Mouse (Mus musculus): ENCODE data around the gene Atf3. TPM values are rescaled to one million over a fixed set of nuclear protein-coding genes. Genes with fewer than 3 reads are reported as not detected.

Gene Atf3
- 2.9 and 3.7 TPM in 2 replicates for polyA plus RNA-seq (2014; fragmentation: Nextera tagmentation; extraction: Ambion mirVana)

- no peaks in the 10 kb centered on the region for H3K4me1 ChIP-seq (ENCODE audit: control insufficient read depth, insufficient read depth, low read length)
- no peaks in the 10 kb centered on the region for H3K9me3 ChIP-seq (ENCODE audit: control insufficient read depth, low read depth, low read length)
- no peak within 1 kb of the TSS for H3K4me2 ChIP-seq (replicated peaks; ENCODE audit: low read depth, low read length)
- WGBS: 55% methylated on average over 6 of the region's 6 CpGs
- no peak within 1 kb of the TSS for H3K27ac ChIP-seq (ENCODE audit: low read length)
- H3K4me3 ChIP-seq (ENCODE audit: low read depth, low read length): no peak within 1 kb of the TSS
- no peaks in the 10 kb centered on the region for H3K27me3 ChIP-seq (ENCODE audit: control insufficient read depth, insufficient read depth, low read length)
- H3K36me3 ChIP-seq (ENCODE audit: control insufficient read depth, insufficient read depth, low read length): no peaks in the 10 kb centered on the region
- no peak within 1 kb of the TSS for H3K9ac ChIP-seq (replicated peaks; ENCODE audit: low read depth, low read length)
- no peak for ATAC-seq (ENCODE audit: insufficient number of reproducible peaks, insufficient read depth, low FRiP score, low read depth)
Measured at GRCm38 (mm10) chr1:191217939-191218338, at the start of gene Atf3. Gene Atf3 (minus strand): TSS chr1:191218039.

GRCm38 (mm10) chr1:191267162-191267561, 49.3 kb upstream of the Atf3 start:
- Histone ChIP-seq H3K4me2 (replicated peaks; ENCODE audit: low read depth, low read length) (no peak overlapping the region), H3K9ac (replicated peaks; ENCODE audit: low read depth, low read length) (no peak overlapping the region), H3K27ac (ENCODE audit: low read length) (no peak overlapping the region), H3K9me3 (ENCODE audit: control insufficient read depth, low read depth, low read length) (no peaks in the 10 kb centered on the region), H3K27me3 (ENCODE audit: control insufficient read depth, insufficient read depth, low read length) (no peaks in the 10 kb centered on the region), H3K4me3 (ENCODE audit: low read depth, low read length) (no peak overlapping the region), H3K4me1 (ENCODE audit: control insufficient read depth, insufficient read depth, low read length) (no peaks in the 10 kb centered on the region), H3K36me3 (ENCODE audit: control insufficient read depth, insufficient read depth, low read length) (no peaks in the 10 kb centered on the region)
- 71% methylated on average over 5 of the region's 5 CpGs for WGBS
- ATAC-seq (ENCODE audit: insufficient number of reproducible peaks, insufficient read depth, low FRiP score, low read depth): no peak

- Histone ChIP-seq H3K4me1 (ENCODE audit: control insufficient read depth, insufficient read depth, low read length) (no peaks in the 10 kb centered on the region), H3K27ac (ENCODE audit: low read length) (no peak overlapping the region), H3K4me3 (ENCODE audit: low read depth, low read length) (no peak overlapping the region), H3K9me3 (ENCODE audit: control insufficient read depth, low read depth, low read length) (no peaks in the 10 kb centered on the region), H3K9ac (replicated peaks; ENCODE audit: low read depth, low read length) (no peak overlapping the region), H3K4me2 (replicated peaks; ENCODE audit: low read depth, low read length) (no peak overlapping the region), H3K36me3 (ENCODE audit: control insufficient read depth, insufficient read depth, low read length) (no peaks in the 10 kb centered on the region), H3K27me3 (ENCODE audit: control insufficient read depth, insufficient read depth, low read length) (no peaks in the 10 kb centered on the region)
- ATAC-seq (ENCODE audit: insufficient number of reproducible peaks, insufficient read depth, low FRiP score, low read depth): no peak
- 79% methylated on average over 5 of the region's 5 CpGs for WGBS
Measured at GRCm38 (mm10) chr1:191263471-191263870, 45.6 kb upstream of the Atf3 start.

- H3K27me3 ChIP-seq (ENCODE audit: control insufficient read depth, insufficient read depth, low read length): no peaks in the 10 kb centered on the region
- no peak for ATAC-seq (ENCODE audit: insufficient number of reproducible peaks, insufficient read depth, low FRiP score, low read depth)
- H3K4me1 ChIP-seq (ENCODE audit: control insufficient read depth, insufficient read depth, low read length): no peaks in the 10 kb centered on the region
- H3K27ac ChIP-seq (ENCODE audit: low read length): no peak overlapping the region
- H3K4me2 ChIP-seq (replicated peaks; ENCODE audit: low read depth, low read length): no peak overlapping the region
- H3K9me3 ChIP-seq (ENCODE audit: control insufficient read depth, low read depth, low read length): no peaks in the 10 kb centered on the region
- H3K36me3 ChIP-seq (ENCODE audit: control insufficient read depth, insufficient read depth, low read length): no peaks in the 10 kb centered on the region
- H3K9ac ChIP-seq (replicated peaks; ENCODE audit: low read depth, low read length): no peak overlapping the region
- WGBS: 23% methylated on average over 6 of the region's 6 CpGs
- H3K4me3 ChIP-seq (ENCODE audit: low read depth, low read length): no peak overlapping the region
Measured at GRCm38 (mm10) chr1:191261861-191262260, 44.0 kb upstream of the Atf3 start.

GRCm38 (mm10) chr1:191259661-191260060, 41.8 kb upstream of the Atf3 start:
- Histone ChIP-seq H3K9me3 (ENCODE audit: control insufficient read depth, low read depth, low read length) (no peaks in the 10 kb centered on the region), H3K36me3 (ENCODE audit: control insufficient read depth, insufficient read depth, low read length) (no peaks in the 10 kb centered on the region), H3K4me3 (ENCODE audit: low read depth, low read length) (no peak overlapping the region), H3K4me2 (replicated peaks; ENCODE audit: low read depth, low read length) (no peak overlapping the region), H3K27ac (ENCODE audit: low read length) (no peak overlapping the region), H3K27me3 (ENCODE audit: control insufficient read depth, insufficient read depth, low read length) (no peaks in the 10 kb centered on the region), H3K4me1 (ENCODE audit: control insufficient read depth, insufficient read depth, low read length) (no peaks in the 10 kb centered on the region), H3K9ac (replicated peaks; ENCODE audit: low read depth, low read length) (no peak overlapping the region)
- 77% methylated on average over 5 of the region's 5 CpGs for WGBS
- ATAC-seq (ENCODE audit: insufficient number of reproducible peaks, insufficient read depth, low FRiP score, low read depth): no peak

GRCm38 (mm10) chr1:191259121-191259520, 41.3 kb upstream of the Atf3 start:
- Histone ChIP-seq H3K4me3 (ENCODE audit: low read depth, low read length) (no peak overlapping the region), H3K27me3 (ENCODE audit: control insufficient read depth, insufficient read depth, low read length) (no peaks in the 10 kb centered on the region), H3K4me1 (ENCODE audit: control insufficient read depth, insufficient read depth, low read length) (0 out of 2 replicates have a peak, but pooled peaks cover 3% of the 10 kb centered on the region), H3K4me2 (replicated peaks; ENCODE audit: low read depth, low read length) (no peak overlapping the region), H3K36me3 (ENCODE audit: control insufficient read depth, insufficient read depth, low read length) (no peaks in the 10 kb centered on the region), H3K27ac (ENCODE audit: low read length) (no peak overlapping the region), H3K9me3 (ENCODE audit: control insufficient read depth, low read depth, low read length) (no peaks in the 10 kb centered on the region), H3K9ac (replicated peaks; ENCODE audit: low read depth, low read length) (no peak overlapping the region)
- WGBS: 29% methylated on average over 7 of the region's 7 CpGs
- ATAC-seq (ENCODE audit: insufficient number of reproducible peaks, insufficient read depth, low FRiP score, low read depth): no peak

- H3K4me2 ChIP-seq (replicated peaks; ENCODE audit: low read depth, low read length): no peak overlapping the region
- no peak overlapping the region for H3K4me3 ChIP-seq (ENCODE audit: low read depth, low read length)
- H3K4me1 ChIP-seq (ENCODE audit: control insufficient read depth, insufficient read depth, low read length): 0 out of 2 replicates have a peak, but pooled peaks cover 3% of the 10 kb centered on the region
- H3K9ac ChIP-seq (replicated peaks; ENCODE audit: low read depth, low read length): no peak overlapping the region
- no peak overlapping the region for H3K27ac ChIP-seq (ENCODE audit: low read length)
- no peak for ATAC-seq (ENCODE audit: insufficient number of reproducible peaks, insufficient read depth, low FRiP score, low read depth)
- no peaks in the 10 kb centered on the region for H3K9me3 ChIP-seq (ENCODE audit: control insufficient read depth, low read depth, low read length)
- H3K27me3 ChIP-seq (ENCODE audit: control insufficient read depth, insufficient read depth, low read length): no peaks in the 10 kb centered on the region
- 50% methylated on average over 3 of the region's 3 CpGs for WGBS
- no peaks in the 10 kb centered on the region for H3K36me3 ChIP-seq (ENCODE audit: control insufficient read depth, insufficient read depth, low read length)
Measured at GRCm38 (mm10) chr1:191258521-191258920, 40.7 kb upstream of the Atf3 start.

GRCm38 (mm10) chr1:191257981-191258380, 40.1 kb upstream of the Atf3 start:
- Histone ChIP-seq H3K4me1 (ENCODE audit: control insufficient read depth, insufficient read depth, low read length) (0 out of 2 replicates have a peak, but pooled peaks cover 3% of the 10 kb centered on the region), H3K36me3 (ENCODE audit: control insufficient read depth, insufficient read depth, low read length) (no peaks in the 10 kb centered on the region), H3K4me3 (ENCODE audit: low read depth, low read length) (no peak overlapping the region), H3K4me2 (replicated peaks; ENCODE audit: low read depth, low read length) (no peak overlapping the region), H3K9ac (replicated peaks; ENCODE audit: low read depth, low read length) (no peak overlapping the region), H3K27me3 (ENCODE audit: control insufficient read depth, insufficient read depth, low read length) (no peaks in the 10 kb centered on the region), H3K27ac (ENCODE audit: low read length) (no peak overlapping the region), H3K9me3 (ENCODE audit: control insufficient read depth, low read depth, low read length) (no peaks in the 10 kb centered on the region)
- 31% methylated on average over 2 of the region's 2 CpGs for WGBS
- no peak for ATAC-seq (ENCODE audit: insufficient number of reproducible peaks, insufficient read depth, low FRiP score, low read depth)

GRCm38 (mm10) chr1:191257351-191257771, 39.5 kb upstream of the Atf3 start:
- Histone ChIP-seq H3K27ac (ENCODE audit: low read length) (no peak overlapping the region), H3K9ac (replicated peaks; ENCODE audit: low read depth, low read length) (no peak overlapping the region), H3K36me3 (ENCODE audit: control insufficient read depth, insufficient read depth, low read length) (no peaks in the 10 kb centered on the region), H3K9me3 (ENCODE audit: control insufficient read depth, low read depth, low read length) (no peaks in the 10 kb centered on the region), H3K4me1 (ENCODE audit: control insufficient read depth, insufficient read depth, low read length) (0 out of 2 replicates have a peak, but pooled peaks cover 3% of the 10 kb centered on the region), H3K27me3 (ENCODE audit: control insufficient read depth, insufficient read depth, low read length) (no peaks in the 10 kb centered on the region), H3K4me2 (replicated peaks; ENCODE audit: low read depth, low read length) (no peak overlapping the region), H3K4me3 (ENCODE audit: low read depth, low read length) (no peak overlapping the region)
- WGBS: 76% methylated on average over 3 of the region's 3 CpGs
- ATAC-seq (ENCODE audit: insufficient number of reproducible peaks, insufficient read depth, low FRiP score, low read depth): no peak

Measured in stomach, embryonic 14.5 days (tissue).